Mouse (Mus musculus): ENCODE measurements around the gene Agl.

GRCm38 (mm10) chr3:116826471-116827215 is 18.7 kb upstream of the Agl start:
- TF ChIP-seq CTCF (IDR thresholded peaks at IDR 0.05; ENCODE audit: low read depth, low read length) (no peak), POLR2A (IDR thresholded peaks at IDR 0.05; ENCODE audit: extremely low read depth, insufficient read depth, low read length) (no peak)

All from liver, adult 2 months (tissue).